Mouse (Mus musculus): Measurements from ENCODE around the gene Plxnd1. TPM values are rescaled to one million over a fixed set of nuclear protein-coding genes. Genes with fewer than 3 reads are reported as not detected.

The Plxnd1 gene
- polyA plus RNA-seq, 2 experiments from 2014 or later, result 4.7 to 6.2 TPM

DNA sequence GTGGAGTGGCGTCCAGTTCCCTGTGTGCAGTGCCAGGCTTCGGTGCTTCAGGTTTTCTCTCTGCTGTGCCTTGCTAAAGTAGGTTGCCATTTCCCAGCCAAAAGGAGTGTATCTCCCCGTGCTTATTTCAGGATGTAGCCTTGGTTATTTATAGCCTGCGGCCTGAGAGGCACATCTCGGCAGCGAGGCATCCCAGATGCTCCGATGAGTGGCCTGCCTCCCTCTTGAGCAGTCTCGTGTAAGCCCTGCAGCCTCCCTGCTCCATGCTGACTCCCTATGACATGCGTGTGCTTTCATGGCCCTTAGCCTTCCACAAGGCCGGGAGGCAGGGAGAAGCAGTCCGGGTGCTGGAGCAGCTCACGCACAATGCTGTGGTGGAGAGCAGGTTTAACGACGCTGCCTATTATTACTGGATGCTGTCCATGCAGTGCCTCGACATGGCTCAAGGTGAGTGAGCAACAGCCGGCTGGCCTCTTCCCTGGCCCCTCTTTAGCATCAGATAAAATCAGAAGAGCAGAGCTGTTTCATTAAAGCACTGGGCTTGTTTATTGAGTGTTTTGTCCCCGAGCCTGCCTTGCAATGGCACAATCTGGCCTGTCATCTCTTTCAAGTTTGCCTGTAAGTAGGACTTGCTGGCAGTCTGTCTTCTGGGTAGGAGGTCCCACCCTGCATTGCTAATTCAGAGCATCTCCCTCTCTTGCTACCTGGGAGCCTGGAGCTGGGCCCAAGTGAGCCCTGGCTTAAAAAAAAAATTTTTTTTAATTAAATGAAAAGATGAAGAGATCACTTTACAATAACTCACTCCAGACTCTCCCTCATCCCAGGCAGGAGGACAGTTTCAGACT, 79.0 kb downstream of the Plxnd1 start:
- no peak for ATAC-seq

DNA sequence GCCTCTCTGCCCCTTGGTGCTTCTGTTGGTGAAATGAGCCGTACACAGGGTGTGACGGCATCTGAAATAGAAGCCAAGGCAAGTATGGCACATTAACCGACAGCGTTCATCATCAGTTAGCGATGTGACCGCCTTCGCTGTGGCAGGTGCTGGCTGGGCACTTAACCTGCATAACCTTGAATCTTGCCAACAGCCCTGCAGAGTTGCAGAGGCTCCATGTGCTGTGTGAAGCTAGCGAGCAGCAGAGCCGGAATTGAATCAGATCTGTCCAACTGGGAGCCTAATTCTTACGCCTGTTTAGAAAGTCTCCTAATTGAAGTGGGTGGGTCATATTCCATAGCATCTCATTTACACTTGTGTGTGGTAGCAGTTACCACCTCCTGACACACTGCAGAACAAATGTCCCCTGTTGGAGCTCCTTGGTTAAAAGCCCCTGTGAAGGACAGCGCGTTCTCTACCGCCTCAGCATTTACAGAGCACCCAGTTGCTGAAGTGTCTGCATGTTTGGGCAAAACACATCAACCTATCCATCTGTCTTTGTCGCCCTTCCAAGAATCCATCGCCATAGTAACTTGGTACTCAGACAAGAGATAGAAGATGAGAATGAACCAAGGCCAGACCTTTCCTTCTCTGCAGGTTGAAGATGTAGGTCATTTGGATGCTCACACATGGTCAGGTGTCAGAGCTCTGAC, 80.1 kb downstream of the Plxnd1 start:
- no peak for ATAC-seq

DNA sequence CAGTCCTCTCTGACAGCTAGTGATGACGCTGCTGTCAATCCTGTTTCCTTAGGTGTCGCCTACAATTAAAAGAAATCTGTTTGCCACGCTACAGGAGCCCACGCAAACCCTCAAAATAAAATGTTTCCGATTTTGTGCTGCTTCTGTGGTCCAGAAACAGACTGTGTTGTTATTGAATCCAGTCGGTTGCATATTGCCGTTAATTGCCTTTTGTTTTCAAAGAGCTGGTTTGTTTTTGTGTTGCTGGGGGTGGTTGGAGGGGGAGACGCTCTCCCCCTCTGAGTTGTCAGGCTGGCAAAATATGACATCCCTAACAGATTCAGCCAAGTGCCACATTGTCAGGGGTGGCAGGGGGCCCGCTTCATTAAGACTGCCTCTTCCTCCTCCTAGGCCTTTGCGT, 81.3 kb downstream of the Plxnd1 start:
- no peak for ATAC-seq

- no peak for ATAC-seq
Measured at GRCm38 (mm10) chr6:115911763-115912162, 83.0 kb downstream of the Plxnd1 start.

GRCm38 (mm10) chr6:115909940-115910339, 84.9 kb downstream of the Plxnd1 start:
- no peak for ATAC-seq

GRCm38 (mm10) chr6:115909052-115909451, 85.8 kb downstream of the Plxnd1 start:
- no peak for ATAC-seq

GRCm38 (mm10) chr6:115908421-115908982, 86.3 kb downstream of the Plxnd1 start:
- no peak for ATAC-seq

- ATAC-seq, result no peak
Measured at GRCm38 (mm10) chr6:115906871-115907270, 87.9 kb downstream of the Plxnd1 start.

DNA sequence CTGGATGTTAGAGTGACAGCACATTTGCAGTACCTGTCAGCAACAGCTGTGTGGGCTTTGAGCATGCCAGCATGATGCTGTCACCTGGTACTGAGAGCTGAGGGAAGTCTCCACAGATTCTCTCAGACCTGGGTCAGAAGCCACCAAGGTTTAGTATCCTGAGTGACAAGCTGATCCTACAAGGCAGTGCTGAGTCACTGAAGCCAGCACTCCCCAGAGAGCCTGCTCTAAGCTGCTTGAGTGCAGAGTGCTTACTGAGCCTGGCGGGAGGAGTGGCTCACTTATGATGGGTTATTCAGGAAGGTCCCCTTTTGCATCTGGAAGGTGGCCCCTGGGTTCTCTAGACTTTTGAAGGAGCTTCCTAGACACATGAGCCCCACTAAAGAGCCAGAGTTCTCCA, 88.3 kb downstream of the Plxnd1 start:
- ATAC-seq, result no peak

DNA sequence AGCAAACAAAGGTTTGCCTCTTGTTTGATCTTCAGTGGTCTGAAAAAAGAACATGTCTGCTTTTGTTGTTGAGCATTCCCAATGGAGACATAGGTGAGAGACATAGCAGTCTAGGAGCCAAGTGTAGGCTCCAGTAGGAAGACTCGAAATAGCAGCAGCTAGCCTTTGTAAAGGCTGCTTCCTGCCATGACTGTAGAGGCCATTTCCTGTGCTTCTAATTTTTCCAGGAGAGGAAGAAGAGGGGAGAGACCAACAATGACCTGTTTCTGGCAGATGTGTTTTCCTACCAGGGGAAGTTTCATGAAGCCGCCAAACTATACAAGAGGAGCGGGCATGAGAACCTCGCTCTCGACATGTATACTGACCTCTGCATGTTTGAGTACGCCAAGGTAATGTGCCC, 89.2 kb downstream of the Plxnd1 start:
- ATAC-seq, result no peak

Other genes starting within 250 kb of the Plxnd1 start
- gene Tmem40, start 232.6 kb downstream of the Plxnd1 start, polyA plus RNA-seq (2017; shearing (Covaris generic)), result not detected
- 1 to 10 TPM; 3.7 to 4.5 TPM for gene Cand2, start 220.5 kb downstream of the Plxnd1 start, polyA plus RNA-seq (2017; shearing (Covaris generic))
- gene Rpl32, start 186.3 kb downstream of the Plxnd1 start, polyA plus RNA-seq (2017; shearing (Covaris generic)), result 1,000 to 10,000 TPM; 6,591 to 8,533 TPM
- under 1 TPM in 1 of 2 experiments, not detected in 1; 0.20 TPM for gene Efcab12, start 156.6 kb downstream of the Plxnd1 start, polyA plus RNA-seq (2017; shearing (Covaris generic))
- 10 to 100 TPM in 1 of 2 experiments, 1 to 10 TPM in 1; 9.8 to 14.9 TPM for gene Mbd4, start 141.6 kb downstream of the Plxnd1 start, polyA plus RNA-seq (2017; shearing (Covaris generic))
- 1 to 10 TPM; 1.7 to 5.1 TPM for gene Ift122, start 141.5 kb downstream of the Plxnd1 start, polyA plus RNA-seq (2017; shearing (Covaris generic))
- gene Rho, start 63.3 kb downstream of the Plxnd1 start, polyA plus RNA-seq (2017; shearing (Covaris generic)), result not detected
- gene H1foo, start 50.1 kb downstream of the Plxnd1 start, polyA plus RNA-seq (2017; shearing (Covaris generic)), result not detected
- gene Tmcc1, start 198.5 kb upstream of the Plxnd1 start, polyA plus RNA-seq (2017; shearing (Covaris generic)), result 10 to 100 TPM; 30.4 to 30.8 TPM
- gene Washc2, start 213.0 kb upstream of the Plxnd1 start, polyA plus RNA-seq (2017; shearing (Covaris generic)), result 10 to 100 TPM; 43.9 to 68.3 TPM